Mouse (Mus musculus): ENCODE data around the gene Hadha.

Gene Hadha

GRCm38 (mm10) chr5:30154474-30155394, at the start of gene Hadha, which contains the start of gene Hadhb:
Hadha (minus strand) TSS chr5:30155162.
Hadhb (plus strand) TSS chr5:30155248.
- peak; percentile 94 for DNase-seq

- DNase-seq = no peak
These were observed 49.5 kb upstream of the Hadha start for GRCm38 (mm10) chr5:30204441-30204840.

DNA sequence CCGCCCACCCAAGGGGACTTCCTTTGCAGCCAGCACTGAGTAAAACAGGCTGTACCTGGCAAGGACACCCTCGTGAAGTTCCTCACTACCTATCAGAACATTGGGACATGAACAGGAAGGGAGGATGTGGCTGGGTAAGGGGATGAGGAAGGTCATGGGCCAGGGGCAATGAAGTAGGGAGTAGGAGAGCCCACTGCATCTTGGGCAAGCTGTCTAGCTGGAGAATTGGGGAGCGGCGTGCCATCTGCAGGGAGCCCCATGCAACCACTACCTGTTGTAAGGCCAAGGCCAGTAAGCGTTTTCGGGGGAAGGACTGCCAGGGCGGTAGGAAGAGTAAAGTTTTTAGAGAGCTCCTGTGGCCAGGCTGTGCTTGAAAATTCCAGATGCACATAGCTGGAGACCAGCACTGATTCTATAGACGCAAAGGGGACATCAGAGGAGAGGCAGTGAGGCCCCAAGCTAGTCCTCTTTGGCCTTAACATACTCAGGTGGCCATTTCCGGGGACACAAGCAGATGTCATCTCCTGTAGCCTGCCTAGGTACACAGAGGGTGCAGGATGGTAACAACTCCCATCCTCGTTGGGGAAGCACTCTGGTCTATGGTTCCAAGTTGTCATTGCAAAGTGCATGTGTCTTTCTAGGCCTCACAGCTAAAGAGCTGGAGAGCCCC, 48.4 kb upstream of the Hadha start:
- no peak for DNase-seq

GRCm38 (mm10) chr5:30202221-30202620, 47.3 kb upstream of the Hadha start:
- DNase-seq = no peak

- DNase-seq = peak; percentile 30
These were observed 46.6 kb upstream of the Hadha start for GRCm38 (mm10) chr5:30201521-30201920.

- no peak for DNase-seq
These were observed 43.3 kb upstream of the Hadha start for GRCm38 (mm10) chr5:30198257-30198656.

- no peak for DNase-seq
These were observed 40.4 kb upstream of the Hadha start for GRCm38 (mm10) chr5:30195340-30195739.

DNA sequence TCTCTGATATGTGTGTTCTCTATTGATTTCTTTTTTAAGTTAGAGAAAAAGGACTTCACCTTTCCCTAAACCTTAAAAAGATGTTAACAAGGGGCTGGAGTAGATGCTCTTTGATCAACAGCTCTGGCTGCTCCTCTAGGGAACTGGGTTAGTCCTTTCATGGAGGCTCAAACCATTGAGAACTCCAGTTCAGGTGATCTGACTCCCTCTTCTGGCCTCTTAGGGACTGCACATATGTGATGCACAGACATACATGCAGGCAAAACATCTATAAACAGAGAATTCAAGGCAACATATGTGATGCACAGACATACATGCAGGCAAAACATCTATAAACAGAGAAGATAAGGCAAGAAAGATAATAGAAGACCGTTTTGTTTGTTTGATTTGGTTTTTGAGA, 37.5 kb upstream of the Hadha start:
- no peak for DNase-seq

DNA sequence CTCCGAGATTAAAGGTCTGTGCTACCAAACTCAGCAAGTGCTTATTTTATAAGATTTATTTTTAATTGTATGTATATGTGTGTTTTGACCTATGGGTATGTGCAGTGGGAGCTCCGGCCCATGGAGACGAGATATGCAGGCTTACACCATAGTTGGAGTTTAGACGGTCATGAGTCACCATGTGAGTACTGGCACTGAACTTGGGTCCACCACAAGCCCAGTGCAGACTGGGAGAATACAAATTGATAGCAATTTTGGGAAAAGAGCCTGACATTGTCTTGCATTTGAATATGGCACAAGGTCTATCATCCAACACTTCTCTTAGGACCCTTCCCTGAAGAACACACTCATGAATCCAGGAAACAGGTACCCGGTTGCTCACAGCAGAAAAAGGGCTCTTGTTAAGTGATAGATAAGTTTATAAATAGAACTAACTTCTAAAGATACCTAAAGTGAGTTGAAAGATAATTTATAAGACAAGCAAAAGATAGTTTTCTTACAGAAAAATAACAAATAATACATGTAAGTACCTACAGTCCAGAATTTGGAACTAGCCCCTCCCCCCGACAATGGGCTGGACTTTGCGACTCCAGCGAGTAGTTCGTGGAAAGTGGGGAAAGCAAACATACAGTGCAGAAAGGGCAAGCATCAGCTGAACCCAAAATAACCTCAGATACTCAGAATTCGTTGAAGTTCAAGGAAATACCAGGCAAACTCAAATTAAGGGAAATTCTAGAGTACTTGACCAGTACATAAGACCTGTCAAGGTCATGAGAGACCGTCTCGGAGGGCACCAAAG, 32.9 kb upstream of the Hadha start:
- no peak for DNase-seq

- DNase-seq = no peak
These were observed 20.8 kb upstream of the Hadha start for GRCm38 (mm10) chr5:30175811-30176210.

- DNase-seq = no peak
These were observed 18.1 kb upstream of the Hadha start for GRCm38 (mm10) chr5:30172931-30173692.

GRCm38 (mm10) chr5:30172115-30172514, 17.2 kb upstream of the Hadha start:
- DNase-seq = no peak

- DNase-seq = no peak
These were observed 15.5 kb upstream of the Hadha start for GRCm38 (mm10) chr5:30170303-30170940.

GRCm38 (mm10) chr5:30165234-30165946, 10.4 kb upstream of the Hadha start:
- DNase-seq = no peak

GRCm38 (mm10) chr5:30162339-30162738, 7.4 kb upstream of the Hadha start:
- no peak for DNase-seq

DNA sequence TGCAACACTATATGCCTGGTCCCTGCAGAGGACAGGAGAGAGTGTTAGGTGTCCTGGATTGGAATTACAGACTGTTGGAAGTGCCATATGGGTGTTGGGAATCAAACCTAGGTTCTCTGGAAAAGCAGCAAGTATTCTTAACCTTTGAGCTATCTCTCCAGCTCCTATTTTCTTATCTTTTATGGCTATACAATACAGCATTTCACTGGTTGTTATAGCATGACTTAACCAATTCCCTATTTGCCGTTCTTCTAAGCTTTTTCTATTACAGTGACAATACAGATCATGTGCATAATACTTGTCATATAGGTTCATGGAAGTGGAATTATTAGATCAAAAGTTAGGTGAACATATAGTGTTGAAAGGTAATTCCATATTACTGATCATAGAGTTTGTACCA, 6.9 kb upstream of the Hadha start:
- DNase-seq = no peak

DNA sequence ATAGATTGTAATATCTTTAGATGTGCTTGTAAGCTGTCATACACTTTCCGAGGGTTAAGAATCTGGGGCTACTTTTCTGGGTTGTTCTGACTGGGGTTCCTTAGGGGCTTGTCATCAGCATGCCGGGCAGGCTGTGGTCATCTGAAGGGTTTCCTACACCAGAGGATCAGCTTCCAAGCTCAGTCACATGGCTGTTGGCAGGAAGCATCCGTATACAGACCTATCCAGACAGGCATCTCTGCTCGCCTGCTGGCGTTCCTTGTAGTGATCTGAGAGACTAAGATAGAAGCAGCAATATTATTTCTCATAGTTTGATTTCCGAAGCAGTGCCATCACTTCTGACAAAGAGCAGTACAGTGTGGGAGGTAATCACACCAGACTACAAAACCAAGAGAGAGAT, 4.6 kb upstream of the Hadha start:
- no peak for DNase-seq

DNA sequence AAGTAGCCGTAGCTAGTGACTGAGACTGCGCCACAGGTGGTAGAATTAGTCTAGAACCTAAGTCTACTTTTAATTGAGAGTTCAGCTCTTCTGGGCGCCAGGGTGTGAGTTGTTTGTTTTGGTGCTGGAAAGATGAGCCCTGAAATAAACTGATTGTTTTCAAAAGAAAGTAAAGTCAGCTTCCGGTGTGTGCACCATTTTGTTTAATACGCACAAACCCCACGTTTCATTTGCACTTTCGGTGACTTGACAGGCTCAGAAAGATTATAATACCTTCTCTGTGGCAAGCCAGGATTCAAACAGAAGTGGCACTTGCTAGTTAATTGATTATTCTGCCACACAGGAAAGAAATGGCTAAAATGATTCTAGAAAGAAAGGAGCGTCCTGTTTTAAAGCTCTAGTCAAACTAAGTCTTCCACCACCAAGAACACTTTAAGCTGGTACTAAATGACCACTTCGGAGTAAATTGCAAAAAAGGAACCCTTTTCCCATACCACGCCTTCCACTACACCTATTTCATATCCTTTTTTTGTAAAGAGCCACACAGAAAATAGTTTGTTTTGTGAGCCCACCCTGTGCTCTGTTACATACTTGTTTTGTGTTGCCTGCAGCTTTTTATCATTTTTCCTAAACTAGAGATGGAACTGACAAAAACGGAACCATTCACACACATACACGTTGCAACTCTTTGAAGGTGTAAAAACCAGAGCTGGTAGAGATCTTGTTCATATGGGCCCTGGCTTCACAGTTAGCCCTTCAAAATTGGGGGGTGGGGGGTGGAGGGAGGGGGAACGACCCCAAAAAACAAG, 1.1 kb upstream of the Hadha start:
- no peak for DNase-seq

DNA sequence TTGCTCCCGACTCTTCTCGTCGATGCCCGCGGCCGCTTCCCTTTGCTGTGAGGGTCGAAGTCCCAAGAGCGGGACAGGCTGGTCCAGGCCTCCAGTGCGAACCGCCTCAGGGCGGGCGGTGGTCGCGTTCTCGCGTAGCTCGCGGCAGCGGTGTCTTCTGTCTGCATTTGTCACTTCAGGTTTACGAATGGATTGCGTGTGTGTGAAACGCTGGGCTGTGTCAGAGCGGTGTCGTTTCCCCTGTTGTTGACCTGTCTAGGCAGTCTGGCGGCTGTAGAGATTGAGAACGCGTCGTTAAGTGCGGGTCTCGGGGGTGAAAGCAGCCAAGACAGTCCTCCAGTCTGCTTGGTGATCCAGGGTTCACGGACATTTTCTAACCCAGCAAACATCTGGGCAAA, 432 bp upstream of the Hadha start:
- no peak for DNase-seq

DNA sequence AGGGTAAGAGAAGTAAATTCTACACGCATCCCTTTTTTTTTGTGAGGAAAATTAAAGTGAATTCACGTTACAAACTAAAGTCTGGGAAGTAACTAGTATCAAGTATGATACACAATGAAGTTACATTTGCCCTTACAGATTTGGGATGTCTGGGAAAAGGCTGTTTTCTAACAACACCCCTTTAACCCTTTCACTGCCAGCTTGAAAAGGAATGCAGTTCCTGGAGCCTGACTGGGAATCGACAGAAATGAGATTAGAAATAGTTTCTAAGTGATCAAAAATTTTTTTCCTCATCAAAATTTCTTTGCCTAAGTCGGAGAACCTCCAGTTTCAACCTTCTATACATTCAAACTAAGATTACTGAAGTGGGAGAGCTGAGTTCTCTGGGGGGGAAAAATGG, 949 bp downstream of the Hadha start:
- DNase-seq = no peak
